Mouse (Mus musculus) layer of hippocampus, adult 6 months (tissue): ENCODE measurements around the gene Hdc. TPM values are rescaled to one million over a fixed set of nuclear protein-coding genes. Genes with fewer than 3 reads are reported as not detected.

Source experiments
- long read RNA-seq, 2 experiments: library from polyadenylated mRNA; unstranded; transcript quantifications; one replicate each; pipeline ENCODE4 v2.0.0; 2019 to 2020
- polyA plus RNA-seq: library from polyadenylated mRNA; unstranded; fragments of <200 nt; fragmentation: Nextera tagmentation; gene quantifications from 2 replicates; pipeline ENCODE4 v1.2.3, GENCODE M21; 2021

Hdc gene
- polyA plus RNA-seq: 2.5 and 4.1 TPM in 2 replicates
- long read RNA-seq, experiment 1, partial matches to known transcripts: 1 of 4 reads
- long read RNA-seq, experiment 1, other reads (novel, unspliced or antisense): 0 of 4 reads
- long read RNA-seq, experiment 2, partial matches to known transcripts: 1 of 4 reads
- long read RNA-seq, experiment 2, other reads (novel, unspliced or antisense): 2 of 4 reads

DNA sequence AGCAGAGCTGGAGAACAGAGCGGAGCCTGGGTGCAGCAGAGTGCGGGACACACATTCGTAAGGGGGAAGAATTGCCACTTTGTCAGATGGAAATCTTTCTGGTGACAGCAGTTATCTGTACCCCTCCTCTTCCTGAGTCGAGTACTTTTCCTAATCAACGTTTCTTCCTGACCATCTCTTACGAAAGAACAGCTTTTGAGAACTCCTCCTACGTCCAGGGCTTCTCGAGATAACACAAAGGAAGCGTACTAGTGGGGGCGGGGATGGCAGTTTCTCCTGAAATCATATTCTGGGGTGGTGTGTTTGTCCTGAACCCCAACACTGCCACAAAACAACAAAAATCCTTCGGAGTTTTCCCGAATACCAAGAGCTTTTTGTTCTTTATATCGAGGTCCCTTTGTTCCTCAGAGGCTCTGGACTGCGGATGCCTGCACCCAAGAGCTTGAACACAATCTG is at the start of gene Hdc:
Gene Hdc, minus strand, starts transcription at position 51 of the 456 bp plus-strand sequence.

GRCm38 (mm10) chr2:126552357-126553290 is 66.5 kb downstream of the Hdc start, which contains the start of gene Slc27a2:
Gene Slc27a2, plus strand, starts transcription at chr2:126552407.

Other genes with a start within 250 kb of the Hdc start
- not detected in 2 replicates for gene Atp8b4, start 118.6 kb downstream of the Hdc start, polyA plus RNA-seq
- gene Slc27a2, start 66.9 kb downstream of the Hdc start, polyA plus RNA-seq: 4.3 and 6.1 TPM in 2 replicates
- gene Gabpb1, start 57.0 kb upstream of the Hdc start, polyA plus RNA-seq: 11.6 and 12.5 TPM in 2 replicates
- gene Usp8, start 88.0 kb upstream of the Hdc start, polyA plus RNA-seq: 15.5 and 22.0 TPM in 2 replicates
- 2.6 and 3.2 TPM in 2 replicates for gene Usp50, start 164.2 kb upstream of the Hdc start, polyA plus RNA-seq